Mouse (Mus musculus): ENCODE data around the gene Unc13b. TPM values are rescaled to one million over a fixed set of nuclear protein-coding genes. Genes with fewer than 3 reads are reported as not detected.

Gene Unc13b
- 1.6 TPM for total RNA-seq (2023)

GRCm38 (mm10) chr4:43058753-43059654 is at the start of gene Unc13b:
Gene Unc13b (plus strand): TSS chr4:43058953.

GRCm38 (mm10) chr4:43010161-43011038 is 48.4 kb upstream of the Unc13b start, which contains the start of gene Fancg:
Gene Fancg (minus strand): TSS chr4:43010506.

DNA sequence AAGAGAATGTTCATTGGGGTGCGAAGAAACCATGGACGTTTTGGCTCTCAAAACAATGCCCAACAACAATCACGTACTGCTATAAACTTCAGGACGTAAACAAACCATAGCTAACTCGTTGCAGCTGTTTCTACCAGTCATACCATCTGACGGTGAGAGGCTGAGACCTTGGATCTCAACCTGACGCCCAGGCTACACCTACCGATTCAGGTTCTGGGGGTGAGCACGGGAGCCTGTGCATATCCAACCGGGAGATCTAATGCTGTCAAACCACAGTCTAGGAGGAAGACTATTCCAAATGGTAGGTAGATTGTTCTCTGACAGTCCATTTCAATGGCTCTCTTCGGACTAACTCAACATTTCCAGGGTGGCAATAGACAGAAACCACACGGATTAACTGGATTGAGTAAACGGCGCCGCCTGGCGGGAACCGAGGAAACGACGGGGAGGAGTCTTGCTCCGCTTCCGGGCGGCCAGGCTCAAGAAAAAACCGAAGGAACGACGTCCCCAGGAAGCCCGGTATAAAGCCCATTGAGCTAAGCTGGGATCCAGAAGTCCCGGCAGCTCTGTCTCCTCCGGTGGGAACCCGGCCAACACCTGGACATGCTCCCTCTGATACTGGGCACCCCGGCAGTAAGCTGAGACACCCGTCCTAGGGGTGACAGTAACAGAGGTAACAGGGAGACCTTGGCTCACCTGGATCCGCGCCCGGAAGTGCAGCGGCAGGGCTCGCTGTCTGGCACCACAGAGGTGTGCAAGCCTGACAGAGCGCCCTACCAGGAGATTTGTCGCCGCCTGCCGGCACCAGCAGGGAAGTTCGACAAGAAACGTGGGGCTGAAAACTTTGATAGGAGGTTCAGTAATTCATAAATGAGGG is 33.4 kb upstream of the Unc13b start, which contains the start of gene Pigo:
Gene Pigo (minus strand): TSS at position 736 of the 877 bp plus-strand sequence.

DNA sequence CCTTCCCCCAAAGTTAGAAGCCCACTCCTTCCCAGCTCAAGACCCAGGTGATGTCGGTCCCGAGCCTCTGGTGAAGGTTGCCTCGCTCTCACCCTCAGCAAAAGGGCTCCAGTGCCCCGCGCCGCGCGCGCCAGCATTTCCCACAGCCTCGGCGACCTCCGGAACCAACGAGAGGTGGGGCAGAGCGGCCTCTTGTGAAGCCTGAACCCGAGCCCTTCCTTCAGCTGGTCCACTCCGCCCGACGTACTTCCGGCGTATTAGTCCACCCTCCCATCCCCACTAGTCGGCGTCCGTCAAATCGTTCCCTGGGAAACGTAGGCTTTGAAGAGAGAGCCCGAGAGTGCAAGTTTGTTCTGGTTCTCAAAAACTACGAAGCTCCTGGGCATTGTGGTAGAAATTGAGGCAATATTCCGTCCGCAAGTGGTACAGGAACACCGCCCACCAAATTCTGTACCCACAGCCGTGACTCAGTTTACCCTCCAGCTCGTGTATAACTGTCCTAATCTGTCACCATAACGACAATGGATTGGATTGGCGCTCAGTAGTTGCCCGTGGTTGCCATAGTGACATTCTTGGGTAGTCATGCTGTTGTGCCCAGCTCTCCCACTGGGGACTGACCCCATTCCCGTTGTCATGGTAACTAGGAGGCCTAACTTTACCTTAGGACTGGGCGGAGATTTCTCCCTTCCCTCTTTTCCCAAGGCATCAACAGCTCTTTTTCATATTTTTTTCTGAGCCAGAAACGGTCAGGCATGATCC is 27.3 kb upstream of the Unc13b start, which contains the start of gene Stoml2:
Gene Stoml2 (minus strand): TSS at position 474 of the 759 bp plus-strand sequence.

DNA sequence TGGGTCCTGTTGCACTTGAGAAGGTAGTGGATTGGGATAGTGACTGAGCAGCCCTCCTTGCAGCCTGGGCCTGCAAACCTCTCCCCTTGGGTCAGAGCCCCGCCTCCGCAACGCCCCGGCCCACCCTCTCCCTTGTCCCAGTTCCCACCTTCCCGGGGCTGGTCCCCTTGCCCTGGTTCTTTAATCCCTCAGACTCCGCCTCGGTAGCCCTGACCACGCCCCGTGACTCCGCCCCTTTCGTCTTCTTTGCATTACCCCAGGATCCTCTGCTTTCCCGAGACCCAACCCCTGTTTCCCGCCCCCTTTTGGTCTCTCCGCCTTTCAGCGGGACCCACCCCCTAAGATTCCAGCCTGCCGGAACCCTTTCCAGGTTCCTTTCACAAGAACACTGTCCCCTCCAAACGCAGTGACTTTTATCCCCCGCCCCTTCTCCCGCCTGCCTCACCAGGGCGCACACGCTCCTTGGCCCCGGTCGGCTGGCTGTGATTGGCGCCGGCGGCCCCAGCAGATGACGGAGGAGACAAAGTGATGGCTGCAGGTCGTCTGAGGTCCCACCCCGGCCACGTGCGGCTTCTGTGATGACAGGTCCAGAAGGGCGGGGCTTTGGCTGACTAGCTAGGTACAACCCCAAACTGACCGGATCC is 13.0 kb upstream of the Unc13b start, which contains the start of gene Fam214b:
Gene Fam214b (minus strand): TSS at position 562 of the 644 bp plus-strand sequence.

DNA sequence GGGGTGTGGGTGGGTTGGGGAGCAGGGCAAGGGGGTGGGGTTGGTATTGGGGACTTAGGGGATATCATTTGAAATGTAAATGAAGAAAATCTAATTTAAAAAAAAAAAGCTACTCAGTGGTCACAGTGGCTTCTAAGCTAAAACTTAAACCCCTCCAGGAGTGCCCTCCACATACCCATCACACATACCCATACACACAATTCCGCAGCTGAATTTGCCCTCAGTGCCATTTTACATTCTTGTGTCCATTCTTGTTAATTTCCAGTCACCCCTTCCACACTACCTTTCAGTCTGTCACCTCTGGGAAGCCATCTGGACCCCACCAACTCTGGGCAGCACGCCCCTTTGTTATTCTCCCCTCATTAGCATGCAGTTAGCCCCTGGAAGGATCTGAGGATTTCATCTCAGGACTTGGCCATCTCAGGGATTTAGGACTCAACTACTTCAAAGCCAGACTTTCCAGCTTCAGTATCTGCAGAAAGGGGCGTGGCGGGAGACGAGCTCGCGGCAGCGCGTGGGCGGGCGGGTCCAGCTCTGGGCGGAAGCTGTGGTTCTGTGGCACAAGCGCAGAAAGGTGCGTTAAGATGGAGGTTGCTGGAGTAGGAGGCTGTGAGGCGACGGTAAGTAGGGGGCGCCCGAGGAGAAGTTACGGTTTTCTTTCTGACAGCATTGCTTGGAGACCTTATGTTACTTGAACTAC is 208.0 kb downstream of the Unc13b start, which contains the start of gene Atp8b5:
Gene Atp8b5 (plus strand): TSS at position 537 of the 700 bp plus-strand sequence.

Other genes with a start within 250 kb of the Unc13b start
- gene Fam205a1, start 205.1 kb upstream of the Unc13b start, total RNA-seq (2023) = not detected
- not detected for gene Gm12394, start 202.2 kb upstream of the Unc13b start, total RNA-seq (2023)
- gene Fam205c, start 184.7 kb upstream of the Unc13b start, total RNA-seq (2023) = not detected
- gene Phf24, start 142.3 kb upstream of the Unc13b start, total RNA-seq (2023) = not detected
- 34.9 TPM for gene Dnajb5, start 109.1 kb upstream of the Unc13b start, total RNA-seq (2023)
- not detected for gene 1700022I11Rik, start 89.3 kb upstream of the Unc13b start, total RNA-seq (2023)
- 130 TPM for gene Vcp, start 58.4 kb upstream of the Unc13b start, total RNA-seq (2023)
- gene Fancg, start 48.4 kb upstream of the Unc13b start, total RNA-seq (2023) = 14.8 TPM
- gene Pigo, start 33.1 kb upstream of the Unc13b start, total RNA-seq (2023) = 42.0 TPM
- gene Stoml2, start 27.2 kb upstream of the Unc13b start, total RNA-seq (2023) = 43.4 TPM
- gene Fam214b, start 12.7 kb upstream of the Unc13b start, total RNA-seq (2023) = 7.8 TPM
- gene Atp8b5, start 208.2 kb downstream of the Unc13b start, total RNA-seq (2023) = not detected

Data from CD4-positive naive resting alpha-beta T cell, adult 76 days (primary cell).